Mouse (Mus musculus) lung, adult 2 months (tissue): Measurements from ENCODE around the gene Igf2bp3.

Source experiments
- CTCF ChIP-seq: fragments of 200-500 bp; IDR thresholded peaks from 2 replicates; pipeline ENCODE4 v1.5.1; 2011; ENCODE audit warnings: mild to moderate bottlenecking, low read length, control low read depth; ENCODE audit not compliant: insufficient read depth
- POLR2A ChIP-seq: fragments of 200-500 bp; IDR thresholded peaks from 2 replicates; pipeline ENCODE4 v1.6.1; 2011; ENCODE audit warnings: low read depth, mild to moderate bottlenecking, control low read depth, low read length, borderline replicate concordance; ENCODE audit errors: extremely low read depth

DNA sequence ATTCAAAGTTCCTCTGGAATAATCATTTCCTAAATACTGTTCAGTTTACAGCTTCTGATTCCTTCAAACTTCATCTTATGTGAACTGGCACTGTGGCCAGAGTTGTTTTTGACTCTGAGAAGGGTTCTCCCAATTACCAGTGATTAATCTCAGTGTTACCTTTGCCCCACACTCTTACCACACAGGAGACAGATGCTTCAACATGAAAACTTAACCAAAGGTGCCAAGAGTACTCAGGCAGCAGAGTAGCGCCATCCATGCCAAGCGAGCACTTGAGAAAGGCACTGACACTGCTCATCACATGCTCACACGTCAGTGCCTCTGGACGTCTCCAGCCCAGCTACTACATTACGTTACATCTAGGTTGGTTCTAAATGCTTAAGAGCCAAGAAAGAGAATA lies 43.5 kb downstream of the Igf2bp3 start:
- TF ChIP-seq POLR2A (no peak), CTCF (no peak)
